Comparison of ENCODE assay signal across 8 mouse cellular contexts in the genomic region with DNA sequence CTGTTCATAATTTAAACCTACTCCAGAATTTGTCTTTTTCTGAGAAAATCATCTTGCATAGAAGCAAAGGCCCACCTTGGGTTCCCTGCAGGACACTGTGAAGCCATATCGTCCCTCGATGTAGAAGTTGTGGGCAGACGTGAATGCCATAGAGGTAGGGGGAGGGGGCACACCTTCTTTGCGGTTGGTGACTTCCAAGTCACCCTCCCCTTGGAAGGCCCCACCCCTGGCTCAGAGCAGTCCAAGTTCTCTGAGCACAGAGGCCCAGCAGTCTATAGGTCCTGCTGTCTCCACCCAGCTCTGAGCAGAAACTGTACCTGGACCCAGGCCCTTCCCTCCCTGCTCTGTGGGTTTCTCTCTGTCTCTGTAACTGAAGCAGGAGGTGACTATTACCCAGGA. TPM values are rescaled to one million over a fixed set of nuclear protein-coding genes. Genes with fewer than 3 reads are reported as not detected.
A peak's percentile ranks its signal among the peaks of the same experiment; 100 is the strongest.
DNase-seq lines count a peak whose midpoint lies in the region; ATAC-seq and TF ChIP-seq lines count a peak whose summit lies in the region.

No protein-coding gene starts in this region.

- no peak overlapping the region for H3K9ac ChIP-seq in liver, embryonic 12.5 days
- no peak overlapping the region for H3K9ac ChIP-seq in liver, postnatal 0 days (replicated peaks)
- no peak overlapping the region for H3K9ac ChIP-seq in hindbrain, embryonic 13.5 days
- no peak overlapping the region for H3K9ac ChIP-seq in midbrain, postnatal 0 days (replicated peaks; ENCODE audit: low read length, poor library complexity, severe bottlenecking)

- H3K4me1 ChIP-seq in liver, embryonic 12.5 days: peaks cover 12% of the 10 kb centered on the region
- peaks cover 3% of the 10 kb centered on the region; the same call in 1 of the 2 replicates for H3K4me1 ChIP-seq in liver, postnatal 0 days (ENCODE audit: insufficient read depth)
- H3K4me1 ChIP-seq in hindbrain, embryonic 13.5 days (replicated peaks): peaks cover 23% of the 10 kb centered on the region
- H3K4me1 ChIP-seq in midbrain, postnatal 0 days (ENCODE audit: insufficient read depth, low read length): peaks cover 14% of the 10 kb centered on the region

- no peak for TF ChIP-seq CTCF in liver, postnatal 0 days (IDR thresholded peaks at IDR 0.05; ENCODE audit: low read depth)
- no peak for TF ChIP-seq CTCF in midbrain, postnatal 0 days (IDR thresholded peaks at IDR 0.05)

- H3K36me3 ChIP-seq in liver, embryonic 12.5 days: no peaks in the 10 kb centered on the region
- H3K36me3 ChIP-seq in liver, postnatal 0 days (replicated peaks; ENCODE audit: insufficient read depth, low read length): no peaks in the 10 kb centered on the region
- no peaks in the 10 kb centered on the region for H3K36me3 ChIP-seq in hindbrain, embryonic 13.5 days
- no peaks in the 10 kb centered on the region for H3K36me3 ChIP-seq in midbrain, postnatal 0 days (ENCODE audit: insufficient read depth, low read length)

- no peak overlapping the region for H3K4me3 ChIP-seq in liver, embryonic 12.5 days
- H3K4me3 ChIP-seq in liver, postnatal 0 days (ENCODE audit: low read depth, low read length): no peak overlapping the region
- no peak overlapping the region for H3K4me3 ChIP-seq in hindbrain, embryonic 13.5 days
- H3K4me3 ChIP-seq in midbrain, postnatal 0 days (ENCODE audit: low read depth, low read length): no peak overlapping the region

- DNase-seq in adrenal gland, adult 2 months: peak; percentile 11
- DNase-seq in adrenal gland, adult 8-10 months: no peak
- no peak for DNase-seq in liver, postnatal 0 days
- DNase-seq in midbrain, postnatal 0 days (ENCODE audit: low spot score): no peak
- DNase-seq in adrenal gland, postnatal 4 days (ENCODE audit: low spot score in 2 of 2): no peak

- TF ChIP-seq EP300 in liver, postnatal 0 days (IDR thresholded peaks at IDR 0.05; ENCODE audit: low read depth): no peak

- no peaks in the 10 kb centered on the region for H3K9me3 ChIP-seq in liver, embryonic 12.5 days (replicated peaks)
- no peaks in the 10 kb centered on the region for H3K9me3 ChIP-seq in liver, postnatal 0 days (ENCODE audit: low read length)
- no peaks in the 10 kb centered on the region for H3K9me3 ChIP-seq in hindbrain, embryonic 13.5 days
- H3K9me3 ChIP-seq in midbrain, postnatal 0 days (ENCODE audit: low read length): no peaks in the 10 kb centered on the region

- H3K27me3 ChIP-seq in liver, embryonic 12.5 days (replicated peaks): no peaks in the 10 kb centered on the region; the same call in 1 of the 2 replicates
- no peaks in the 10 kb centered on the region for H3K27me3 ChIP-seq in liver, postnatal 0 days (ENCODE audit: insufficient read depth, low read length)
- H3K27me3 ChIP-seq in hindbrain, embryonic 13.5 days: no peaks in the 10 kb centered on the region
- H3K27me3 ChIP-seq in midbrain, postnatal 0 days (ENCODE audit: insufficient read depth, low read length): no peaks in the 10 kb centered on the region

- no peak overlapping the region for H3K4me2 ChIP-seq in liver, embryonic 12.5 days
- no peak overlapping the region for H3K4me2 ChIP-seq in liver, postnatal 0 days (ENCODE audit: low read depth, low read length)
- no peak overlapping the region for H3K4me2 ChIP-seq in hindbrain, embryonic 13.5 days
- H3K4me2 ChIP-seq in midbrain, postnatal 0 days (ENCODE audit: low read depth, low read length, poor library complexity, severe bottlenecking): no peak overlapping the region

- WGBS in liver, embryonic 12.5 days (ENCODE audit: insufficient replicate concordance): 18% methylated on average over 4 of the region's 4 CpGs
- 19% methylated on average over 4 of the region's 4 CpGs for WGBS in liver, postnatal 0 days (ENCODE audit: insufficient replicate concordance)
- 33% methylated on average over 4 of the region's 4 CpGs for WGBS in hindbrain, embryonic 13.5 days
- WGBS in midbrain, postnatal 0 days: 23% methylated on average over 4 of the region's 4 CpGs

- H3K27ac ChIP-seq in liver, embryonic 12.5 days: no peak overlapping the region
- no peak overlapping the region for H3K27ac ChIP-seq in liver, postnatal 0 days (ENCODE audit: low read depth)
- H3K27ac ChIP-seq in hindbrain, embryonic 13.5 days: peak overlapping the region; percentile 30; the same call in 1 of the 2 replicates
- H3K27ac ChIP-seq in midbrain, postnatal 0 days (ENCODE audit: low read depth, low read length): peak overlapping the region; percentile 51; the same call in 1 of the 2 replicates

- 0 out of 2 replicates have a peak, but pooled peaks have one; percentile 30 for ATAC-seq in liver, embryonic 12.5 days
- no peak for ATAC-seq in liver, postnatal 0 days
- ATAC-seq in hindbrain, embryonic 13.5 days (ENCODE audit: low FRiP score): 0 out of 2 replicates have a peak, but pooled peaks have one; percentile 27
- no peak for ATAC-seq in midbrain, postnatal 0 days (ENCODE audit: low FRiP score)
- no peak for ATAC-seq in monocyte, adult 5-6 weeks (replicated peaks; ENCODE audit: insufficient number of reproducible peaks, low FRiP score, low TSS enrichment, poor library complexity, severe bottlenecking)

RNA-seq across cellular contexts. Expression of gene D6Ertd527e, which starts 2.6 kb away (rescaled TPM):
- not detected for total RNA-seq in adrenal gland, adult 2 months (2021)
- 0.11 and 0.37 TPM in 2 replicates for polyA plus RNA-seq in adrenal gland, adult 2 months (2012; rRNA removed)
- total RNA-seq in adrenal gland, adult 8-10 months (2022): under 1 TPM in 2 of 4 experiments, not detected in 2; 0.22 to 0.24 TPM
- 0.08 and 0.13 TPM in 2 replicates for polyA plus RNA-seq in liver, embryonic 12.5 days (2016; fragmentation: Nextera tagmentation; extraction: Ambion mirVana)
- polyA plus RNA-seq in liver, postnatal 0 days (2015; fragmentation: Nextera tagmentation; extraction: Ambion mirVana): not detected in 2 replicates
- polyA plus RNA-seq in hindbrain, embryonic 13.5 days (2015; fragmentation: Nextera tagmentation; extraction: Ambion mirVana): 0.10 and 0.42 TPM in 2 replicates
- total RNA-seq in midbrain, postnatal 0 days (2014; rRNA removed): 0.77 TPM in 1 of 2 replicates, not detected in the other
- polyA plus RNA-seq in midbrain, postnatal 0 days (2015; fragmentation: Nextera tagmentation; extraction: Ambion mirVana): 0.12 and 0.41 TPM in 2 replicates
- total RNA-seq in adrenal gland, postnatal 4 days (2021): under 1 TPM in 1 of 2 experiments, not detected in 1; 0.28 TPM
- 0.48 to 1.1 TPM (median 0.53 TPM) in 3 replicates for total RNA-seq in monocyte, adult 5-6 weeks (2017)

RNA-seq across cellular contexts. Expression of gene Gfpt1, which starts 59.3 kb away (rescaled TPM):
- 10 to 100 TPM; 37.1 to 42.4 TPM for total RNA-seq in adrenal gland, adult 2 months (2021)
- polyA plus RNA-seq in adrenal gland, adult 2 months (2012; rRNA removed): 3.0 and 4.3 TPM in 2 replicates
- total RNA-seq in adrenal gland, adult 8-10 months (2022): 10 to 100 TPM; 53.2 to 62.5 (median 55.0) TPM
- polyA plus RNA-seq in liver, embryonic 12.5 days (2016; fragmentation: Nextera tagmentation; extraction: Ambion mirVana): 8.7 and 9.2 TPM in 2 replicates
- 3.6 and 4.1 TPM in 2 replicates for polyA plus RNA-seq in liver, postnatal 0 days (2015; fragmentation: Nextera tagmentation; extraction: Ambion mirVana)
- 19.0 and 22.5 TPM in 2 replicates for polyA plus RNA-seq in hindbrain, embryonic 13.5 days (2015; fragmentation: Nextera tagmentation; extraction: Ambion mirVana)
- 43.7 and 62.3 TPM in 2 replicates for total RNA-seq in midbrain, postnatal 0 days (2014; rRNA removed)
- polyA plus RNA-seq in midbrain, postnatal 0 days (2015; fragmentation: Nextera tagmentation; extraction: Ambion mirVana): 19.3 and 21.4 TPM in 2 replicates
- total RNA-seq in adrenal gland, postnatal 4 days (2021): 10 to 100 TPM; 39.8 to 42.6 TPM
- 109 to 144 TPM (median 109 TPM) in 3 replicates for total RNA-seq in monocyte, adult 5-6 weeks (2017)

Comparison
In these comparisons a context has a peak if more than half of its experiments do, and no peak if none do; other contexts are left out.
1. ATAC-seq: peak in liver, embryonic 12.5 days (single experiment) and hindbrain, embryonic 13.5 days (single experiment); none in liver, postnatal 0 days (single experiment), midbrain, postnatal 0 days (single experiment) and monocyte, adult 5-6 weeks (single experiment).
2. H3K27ac ChIP-seq: peak in hindbrain, embryonic 13.5 days (single experiment) and midbrain, postnatal 0 days (single experiment); none in liver, embryonic 12.5 days (single experiment) and liver, postnatal 0 days (single experiment).